Mouse (Mus musculus): ENCODE measurements at regions not wholly inside any gene's neighbourhood (a gene's known extent, or its start where the extent isn't known, plus 50 kb on each side); places are given as distances from the start of the nearest gene placed in this dataset.

GRCm38 (mm10) chr13:5737214-5737613, 124.1 kb upstream of the Klf6 start:
- no peaks in the 10 kb centered on the region for H3K36me3 ChIP-seq
- no peaks in the 10 kb centered on the region for H3K9me3 ChIP-seq
- H3K4me1 ChIP-seq = no peaks in the 10 kb centered on the region
- H3K27ac ChIP-seq = no peak overlapping the region
- H3K9ac ChIP-seq = no peak overlapping the region
- no peak overlapping the region for H3K4me2 ChIP-seq
- no peak for ATAC-seq (ENCODE audit: insufficient number of reproducible peaks, low FRiP score, low TSS enrichment, low read depth)
- no peaks in the 10 kb centered on the region for H3K27me3 ChIP-seq
- no peak overlapping the region for H3K4me3 ChIP-seq
- WGBS = 81% methylated on average over 7 of the region's 7 CpGs

- Histone ChIP-seq H3K9me3 (no peaks in the 10 kb centered on the region), H3K4me2 (no peak overlapping the region), H3K27me3 (no peaks in the 10 kb centered on the region), H3K9ac (no peak overlapping the region), H3K36me3 (no peaks in the 10 kb centered on the region), H3K27ac (no peak overlapping the region), H3K4me3 (no peak overlapping the region), H3K4me1 (no peaks in the 10 kb centered on the region)
- WGBS = 74% methylated on average over 1 of the region's 1 CpGs
- ATAC-seq (ENCODE audit: insufficient number of reproducible peaks, low FRiP score, low TSS enrichment, low read depth) = no peak
These were observed 120.5 kb upstream of the Klf6 start for GRCm38 (mm10) chr13:5740805-5741204.

- Histone ChIP-seq H3K36me3 (no peaks in the 10 kb centered on the region), H3K27me3 (no peaks in the 10 kb centered on the region), H3K27ac (no peak overlapping the region), H3K4me1 (no peaks in the 10 kb centered on the region), H3K9ac (no peak overlapping the region), H3K9me3 (no peaks in the 10 kb centered on the region), H3K4me2 (no peak overlapping the region), H3K4me3 (no peak overlapping the region)
- WGBS = 74% methylated on average over 6 of the region's 6 CpGs
- ATAC-seq (ENCODE audit: insufficient number of reproducible peaks, low FRiP score, low TSS enrichment, low read depth) = no peak
These were observed 116.3 kb upstream of the Klf6 start for GRCm38 (mm10) chr13:5744949-5745348.

GRCm38 (mm10) chr13:5757176-5757575, 104.1 kb upstream of the Klf6 start:
- Histone ChIP-seq H3K4me3 (no peak overlapping the region), H3K4me2 (no peak overlapping the region), H3K27ac (no peak overlapping the region), H3K9me3 (no peaks in the 10 kb centered on the region), H3K4me1 (no peaks in the 10 kb centered on the region), H3K9ac (no peak overlapping the region), H3K36me3 (no peaks in the 10 kb centered on the region), H3K27me3 (no peaks in the 10 kb centered on the region)
- WGBS = 92% methylated on average over 3 of the region's 3 CpGs
- no peak for ATAC-seq (ENCODE audit: insufficient number of reproducible peaks, low FRiP score, low TSS enrichment, low read depth)

GRCm38 (mm10) chr13:5757963-5758362, 103.3 kb upstream of the Klf6 start:
- Histone ChIP-seq H3K9me3 (no peaks in the 10 kb centered on the region), H3K4me1 (no peaks in the 10 kb centered on the region), H3K4me3 (no peak overlapping the region), H3K27me3 (no peaks in the 10 kb centered on the region), H3K27ac (no peak overlapping the region), H3K36me3 (no peaks in the 10 kb centered on the region), H3K4me2 (no peak overlapping the region), H3K9ac (no peak overlapping the region)
- WGBS = 29% methylated on average over 1 of the region's 1 CpGs
- no peak for ATAC-seq (ENCODE audit: insufficient number of reproducible peaks, low FRiP score, low TSS enrichment, low read depth)

- Histone ChIP-seq H3K4me3 (no peak overlapping the region), H3K27ac (no peak overlapping the region), H3K4me2 (no peak overlapping the region), H3K36me3 (no peaks in the 10 kb centered on the region), H3K9me3 (no peaks in the 10 kb centered on the region), H3K27me3 (no peaks in the 10 kb centered on the region), H3K9ac (no peak overlapping the region), H3K4me1 (no peaks in the 10 kb centered on the region)
- ATAC-seq (ENCODE audit: insufficient number of reproducible peaks, low FRiP score, low TSS enrichment, low read depth) = no peak
These were observed 101.3 kb upstream of the Klf6 start for GRCm38 (mm10) chr13:5760030-5760429.

GRCm38 (mm10) chr13:5766394-5766793, 94.9 kb upstream of the Klf6 start:
- no peak for ATAC-seq (ENCODE audit: insufficient number of reproducible peaks, low FRiP score, low TSS enrichment, low read depth)
- Histone ChIP-seq H3K4me3 (no peak overlapping the region), H3K4me1 (no peaks in the 10 kb centered on the region), H3K36me3 (no peaks in the 10 kb centered on the region), H3K27ac (no peak overlapping the region), H3K9ac (no peak overlapping the region), H3K27me3 (no peaks in the 10 kb centered on the region), H3K4me2 (no peak overlapping the region), H3K9me3 (no peaks in the 10 kb centered on the region)
- WGBS = 78% methylated on average over 6 of the region's 6 CpGs

- no peak overlapping the region for H3K27ac ChIP-seq
- H3K4me3 ChIP-seq = no peak overlapping the region
- H3K36me3 ChIP-seq = no peaks in the 10 kb centered on the region
- no peaks in the 10 kb centered on the region for H3K27me3 ChIP-seq
- no peak overlapping the region for H3K4me2 ChIP-seq
- H3K9ac ChIP-seq = no peak overlapping the region
- ATAC-seq (ENCODE audit: insufficient number of reproducible peaks, low FRiP score, low TSS enrichment, low read depth) = no peak
- no peaks in the 10 kb centered on the region for H3K4me1 ChIP-seq
- 88% methylated on average over 1 of the region's 1 CpGs for WGBS
- H3K9me3 ChIP-seq = no peaks in the 10 kb centered on the region
These were observed 94.1 kb upstream of the Klf6 start for GRCm38 (mm10) chr13:5767202-5767601.

GRCm38 (mm10) chr13:5768699-5769098, 92.6 kb upstream of the Klf6 start:
- 97% methylated on average over 2 of the region's 2 CpGs for WGBS

GRCm38 (mm10) chr13:5769283-5770260, 91.7 kb upstream of the Klf6 start:
- H3K4me1 ChIP-seq = no peaks in the 10 kb centered on the region
- no peak overlapping the region for H3K4me3 ChIP-seq
- ATAC-seq (ENCODE audit: insufficient number of reproducible peaks, low FRiP score, low TSS enrichment, low read depth) = no peak
- no peaks in the 10 kb centered on the region for H3K27me3 ChIP-seq
- no peaks in the 10 kb centered on the region for H3K9me3 ChIP-seq
- H3K9ac ChIP-seq = no peak overlapping the region
- H3K36me3 ChIP-seq = no peaks in the 10 kb centered on the region
- no peak overlapping the region for H3K4me2 ChIP-seq
- H3K27ac ChIP-seq = 0 out of 2 replicates have a peak overlapping the region, but pooled peaks have one; percentile 11
- WGBS = 65% methylated on average over 7 of the region's 7 CpGs

More at GRCm38 (mm10) chr13:5768699-5769098, 92.6 kb upstream of the Klf6 start:
- no peak for ATAC-seq (ENCODE audit: insufficient number of reproducible peaks, low FRiP score, low TSS enrichment, low read depth)
- Histone ChIP-seq H3K9me3 (no peaks in the 10 kb centered on the region), H3K27ac (no peak overlapping the region), H3K9ac (no peak overlapping the region), H3K4me2 (no peak overlapping the region), H3K4me1 (no peaks in the 10 kb centered on the region), H3K36me3 (no peaks in the 10 kb centered on the region), H3K4me3 (no peak overlapping the region), H3K27me3 (no peaks in the 10 kb centered on the region)

- H3K9ac ChIP-seq = no peak overlapping the region
- H3K4me2 ChIP-seq = no peak overlapping the region
- H3K36me3 ChIP-seq = no peaks in the 10 kb centered on the region
- no peak for ATAC-seq (ENCODE audit: insufficient number of reproducible peaks, low FRiP score, low TSS enrichment, low read depth)
- 79% methylated on average over 3 of the region's 3 CpGs for WGBS
- no peaks in the 10 kb centered on the region for H3K4me1 ChIP-seq
- H3K27ac ChIP-seq = no peak overlapping the region
- no peaks in the 10 kb centered on the region for H3K9me3 ChIP-seq
- no peaks in the 10 kb centered on the region for H3K27me3 ChIP-seq
- no peak overlapping the region for H3K4me3 ChIP-seq
These were observed 87.5 kb upstream of the Klf6 start for GRCm38 (mm10) chr13:5773811-5774210.

GRCm38 (mm10) chr13:5778443-5779171, 82.7 kb upstream of the Klf6 start:
- ATAC-seq (ENCODE audit: insufficient number of reproducible peaks, low FRiP score, low TSS enrichment, low read depth) = no peak
- Histone ChIP-seq H3K9ac (no peak overlapping the region), H3K4me3 (no peak overlapping the region), H3K36me3 (no peaks in the 10 kb centered on the region), H3K4me1 (no peaks in the 10 kb centered on the region), H3K27ac (no peak overlapping the region), H3K27me3 (no peaks in the 10 kb centered on the region), H3K9me3 (no peaks in the 10 kb centered on the region), H3K4me2 (no peak overlapping the region)
- 68% methylated on average over 5 of the region's 5 CpGs for WGBS

Measured in limb, embryonic 15.5 days (tissue).